Mouse (Mus musculus): ENCODE measurements around the gene Ss18l1.

Gene Ss18l1

GRCm38 (mm10) chr2:180116081-180116493 is 73.8 kb downstream of the Ss18l1 start:
- ChIA-PET POLR2A (interaction anchor here in 2 of 4 experiments (0.7 to 8.9 kb wide), 8 partner anchors 14 to 141 kb away, joined by 3 to 102 read pairs (median 4); partner anchors contain the start of genes Hrh3 (in 2 of the 2), Mtg2 (in 1 of the 2) and Rps21 (in 1 of the 2)), CTCF (interaction anchor here in 3 of 4 experiments (0.6 to 1.8 kb wide), 5 partner anchors 9 to 92 kb away, joined by 3 to 6 read pairs (median 3); partner anchors contain the start of gene Hrh3 (in 1 of the 3))

- ChIA-PET CTCF (interaction anchor here in 3 of 4 experiments (0.8 to 1.8 kb wide), 8 partner anchors 10 to 134 kb away, joined by 3 to 6 read pairs (median 4); partner anchors contain the start of genes Adrm1 (in 1 of the 3) and Hrh3 (in 1 of the 3)), POLR2A (interaction anchor here (0.6 to 8.9 kb wide), 28 partner anchors 7 to 176 kb away, joined by 3 to 102 read pairs (median 4); partner anchors contain the start of genes Rps21 (in 3 of the 4), Hrh3 (in 2 of the 4), Mtg2 (in 2 of the 4) and Lsm14b (in 1 of the 4))
These were observed 74.6 kb downstream of the Ss18l1 start for GRCm38 (mm10) chr2:180116741-180117484.

GRCm38 (mm10) chr2:180117485-180118194 is 75.3 kb downstream of the Ss18l1 start:
- ChIA-PET POLR2A (interaction anchor here (0.6 to 8.9 kb wide), 45 partner anchors 8 to 476 kb away, joined by 3 to 102 read pairs (median 4); partner anchors contain the start of genes Rps21 (in 3 of the 4), Hrh3 (in 2 of the 4), Mtg2 (in 2 of the 4) and Psma7 (in 2 of the 4)), CTCF (interaction anchor here in 2 of 4 experiments (1.0 to 1.8 kb wide), 7 partner anchors 11 to 134 kb away, joined by 3 to 5 read pairs (median 4); partner anchors contain the start of gene Adrm1 (in 1 of the 2))

GRCm38 (mm10) chr2:180118661-180119438 is 76.5 kb downstream of the Ss18l1 start, which contains the start of gene Osbpl2:
Gene Osbpl2 (plus strand): TSS chr2:180119306.
- ChIA-PET POLR2A (interaction anchor here (0.5 to 8.9 kb wide), 61 partner anchors 9 to 1068 kb away, joined by 3 to 102 read pairs (median 4); partner anchors contain the start of genes Mtg2 (in 3 of the 4), Psma7 (in 3 of the 4), Rps21 (in 3 of the 4) and Ss18l1 (in 3 of the 4)), CTCF (interaction anchor here in 2 of 4 experiments (0.6 to 1.6 kb wide), 10 partner anchors 13 to 375 kb away, joined by 3 to 5 read pairs (median 4); partner anchors contain the start of genes Adrm1 (in 1 of the 2) and Hrh3 (in 1 of the 2))
